Mouse (Mus musculus) lung, postnatal 4 days (tissue): ENCODE measurements around the gene B3gat3.
"Not testable (repeated sequence)": the region's sequence is repeated elsewhere in the genome, so short reads cannot be mapped to it uniquely, and the experiment has no call there.

Experiments
- DNase-seq, 2 experiments: peaks; one replicate each; pipeline ENCODE4 v3.0.0; 2021

Gene B3gat3

DNA sequence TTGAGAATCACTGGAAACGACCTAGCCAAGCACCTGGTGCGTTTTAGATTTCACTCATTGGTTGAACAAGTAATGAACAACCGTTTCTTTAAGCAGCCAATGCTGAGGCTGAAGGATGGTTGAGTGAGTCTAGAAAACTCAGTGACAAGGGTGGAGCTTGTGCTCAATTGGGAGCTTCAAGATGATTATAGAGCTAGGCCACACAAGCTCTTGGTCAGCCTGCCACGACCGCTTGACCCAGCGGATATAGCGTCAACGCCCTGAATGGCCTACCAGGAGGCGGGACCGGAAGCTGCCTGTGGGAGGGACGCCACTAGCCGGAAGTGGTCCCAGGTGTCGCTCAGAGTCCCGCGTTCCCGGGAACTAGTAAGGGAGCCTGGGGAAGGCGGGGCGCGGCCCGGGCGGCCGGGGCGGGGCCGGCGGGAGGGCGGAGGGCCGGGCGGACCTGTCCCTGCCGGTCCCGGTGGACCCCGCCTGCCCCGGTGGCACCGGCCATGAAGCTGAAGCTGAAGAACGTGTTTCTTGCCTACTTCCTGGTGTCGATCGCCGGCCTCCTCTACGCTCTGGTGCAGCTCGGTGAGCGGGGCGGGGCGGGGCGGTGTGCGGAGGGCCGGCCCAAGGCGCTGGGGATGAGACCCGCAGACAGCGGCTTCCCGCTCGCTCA lies at the start of gene B3gat3:
TSS of gene B3gat3 (plus strand) at position 302 of the 664 bp plus-strand sequence.
- DNase-seq = peak; percentile 97

- DNase-seq = not testable (repeated sequence)
Measured at GRCm38 (mm10) chr19:8870381-8870780, 49.8 kb upstream of the B3gat3 start.

- peak in 1 of 2 experiments; percentile 11 for DNase-seq
Measured at GRCm38 (mm10) chr19:8870838-8871237, 49.3 kb upstream of the B3gat3 start.

DNA sequence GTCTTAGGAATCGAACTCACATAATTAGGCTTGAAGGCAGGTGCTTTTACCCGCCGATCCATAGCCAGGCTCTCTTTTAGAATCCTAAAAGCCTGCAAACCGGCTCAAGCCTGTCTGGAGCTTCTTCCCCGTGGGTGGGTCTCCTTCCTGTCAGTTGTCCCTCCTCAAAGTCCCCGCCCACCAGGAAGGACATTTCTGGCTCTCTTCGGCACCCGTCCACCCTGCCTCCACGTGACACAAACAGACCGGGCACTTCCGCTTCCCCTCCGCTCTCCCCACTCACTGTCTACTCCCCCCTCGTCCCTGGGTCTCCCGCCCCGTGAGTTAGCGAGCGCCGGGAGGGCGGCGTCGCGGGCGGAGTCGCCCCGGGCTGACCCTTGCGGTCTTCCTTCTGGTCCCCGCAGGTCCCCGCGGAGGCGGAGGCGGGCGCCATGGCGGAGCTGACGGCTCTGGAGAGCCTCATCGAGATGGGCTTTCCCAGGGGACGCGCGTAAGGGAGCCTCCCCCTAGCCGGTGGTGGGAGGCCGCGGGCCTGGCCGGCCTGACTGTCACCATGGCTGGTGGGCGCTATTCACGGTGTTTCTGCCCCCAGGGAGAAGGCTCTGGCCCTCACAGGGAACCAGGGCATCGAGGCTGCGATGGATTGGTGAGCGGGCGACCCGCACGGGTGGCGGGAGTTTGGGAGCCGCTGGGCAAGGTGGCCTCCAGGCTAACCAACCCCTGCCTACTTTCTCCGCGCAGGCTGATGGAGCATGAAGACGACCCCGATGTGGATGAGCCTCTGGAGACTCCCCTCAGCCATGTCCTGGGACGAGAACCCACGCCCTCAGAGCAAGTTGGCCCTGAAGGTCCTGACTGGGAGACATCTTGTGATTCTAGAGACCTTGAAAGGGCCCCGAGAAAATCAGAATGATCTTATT lies 48.6 kb upstream of the B3gat3 start, which contains the start of gene Ubxn1:
TSS of gene Ubxn1 (plus strand) at position 230 of the 920 bp plus-strand sequence.
- peak; percentile 97 for DNase-seq

DNA sequence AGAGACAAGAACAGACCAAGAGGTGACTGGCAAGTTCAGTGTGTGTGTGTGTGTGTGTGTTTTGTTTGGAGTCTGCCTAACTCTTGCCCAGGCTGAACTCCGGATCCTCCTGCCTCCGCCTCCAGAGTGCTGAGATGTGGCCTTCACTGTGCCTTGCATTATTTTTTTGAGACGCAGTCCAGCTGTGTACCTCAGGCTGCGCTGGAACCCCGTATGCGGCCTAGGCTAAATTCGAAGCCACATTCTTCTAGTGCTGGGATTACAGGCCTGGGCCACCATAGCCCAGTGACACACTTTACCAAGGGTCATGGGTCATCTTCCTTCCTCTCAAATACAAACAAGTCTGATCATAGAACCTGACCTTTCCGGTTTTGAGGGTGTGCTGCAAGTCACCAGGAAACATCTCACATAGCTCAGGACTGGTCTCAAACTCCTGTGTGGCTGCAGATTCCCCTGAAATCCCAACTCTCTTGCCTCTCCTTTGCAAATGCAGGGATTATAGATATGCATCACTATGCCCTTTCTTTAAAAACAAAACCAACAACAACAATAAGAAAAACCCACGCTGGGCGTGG lies 47.8 kb upstream of the B3gat3 start:
- DNase-seq = no peak

- no peak for DNase-seq
Measured at GRCm38 (mm10) chr19:8875031-8875430, 45.1 kb upstream of the B3gat3 start.

- DNase-seq = peak; percentile 92 to 93
Measured at GRCm38 (mm10) chr19:8880311-8881033, 39.7 kb upstream of the B3gat3 start, which contains the start of gene Uqcc3. TSS of gene Uqcc3 (minus strand) at chr19:8880923.

DNA sequence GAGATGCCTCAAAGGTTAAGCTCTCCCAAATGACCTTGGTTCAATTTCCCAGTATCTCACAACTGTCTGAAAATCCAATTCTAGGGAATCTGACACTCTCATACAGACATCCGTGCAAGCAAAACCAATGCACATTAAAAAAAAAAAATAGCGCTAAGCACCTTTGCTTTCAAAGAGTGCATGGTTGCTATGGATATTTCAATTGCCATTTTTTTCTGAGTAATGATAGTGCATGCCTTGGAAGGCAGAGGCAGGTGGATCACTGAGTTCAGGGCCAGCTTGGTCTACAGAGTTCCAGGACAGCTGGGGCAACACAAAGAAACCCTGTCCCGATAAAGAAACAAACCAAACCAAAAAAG lies 39.2 kb upstream of the B3gat3 start:
- DNase-seq = no peak

DNA sequence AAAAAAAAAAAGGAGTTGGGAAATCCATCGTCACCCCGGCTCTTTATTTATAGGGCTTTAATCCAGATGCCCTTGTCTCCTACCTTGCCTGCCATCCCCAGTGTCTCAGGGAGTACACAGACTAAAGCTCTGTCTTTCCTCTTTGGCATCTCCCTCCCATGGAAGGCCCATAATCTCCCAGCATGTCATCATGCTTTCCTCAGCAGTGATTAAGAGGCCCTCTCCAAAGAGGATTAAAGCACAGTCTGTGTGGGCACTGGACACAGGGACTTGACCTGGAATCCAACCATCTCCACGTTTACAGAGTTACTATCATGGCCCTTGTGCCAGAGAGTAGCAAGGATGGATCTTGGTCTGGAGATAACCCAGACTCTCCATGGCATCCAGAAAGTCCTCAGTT lies 36.6 kb upstream of the B3gat3 start, which contains the start of the genes Lbhd1 and Gm49403:
TSS of gene Lbhd1 (plus strand) at position 117 of the 400 bp plus-strand sequence.
TSS of gene Gm49403 (plus strand) at position 315 of the 400 bp plus-strand sequence.
- no peak for DNase-seq

DNA sequence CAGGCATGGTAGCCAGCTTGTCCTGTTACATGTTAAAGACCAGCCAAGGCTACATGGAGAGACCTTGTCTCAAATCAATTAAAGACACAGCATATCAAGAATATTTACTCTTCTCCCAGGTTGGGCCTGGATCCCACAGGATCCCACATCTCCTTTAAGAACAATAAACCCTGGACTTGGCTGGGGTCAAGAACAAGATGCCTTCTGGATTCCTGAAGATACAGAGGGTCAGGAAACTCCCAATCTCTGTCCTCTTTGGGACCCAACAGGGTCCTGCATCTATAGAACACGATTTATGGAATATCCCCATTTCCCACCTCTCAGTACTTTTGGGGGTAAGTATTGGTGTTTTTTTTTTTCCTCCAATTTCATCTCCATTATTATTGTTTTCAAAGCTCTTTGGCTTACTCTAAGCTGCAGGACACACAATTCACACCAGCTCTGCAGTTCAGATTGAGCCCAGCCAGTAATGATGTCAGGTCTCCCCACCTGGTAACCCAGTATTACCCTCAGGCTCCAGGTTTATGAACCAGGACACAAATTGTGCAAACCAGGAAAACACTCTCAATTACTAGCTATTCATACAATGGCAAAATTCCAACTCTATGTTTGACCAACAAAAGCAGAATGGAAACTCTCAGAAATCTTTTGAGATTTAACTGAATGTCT lies 33.1 kb upstream of the B3gat3 start:
- DNase-seq = no peak

DNA sequence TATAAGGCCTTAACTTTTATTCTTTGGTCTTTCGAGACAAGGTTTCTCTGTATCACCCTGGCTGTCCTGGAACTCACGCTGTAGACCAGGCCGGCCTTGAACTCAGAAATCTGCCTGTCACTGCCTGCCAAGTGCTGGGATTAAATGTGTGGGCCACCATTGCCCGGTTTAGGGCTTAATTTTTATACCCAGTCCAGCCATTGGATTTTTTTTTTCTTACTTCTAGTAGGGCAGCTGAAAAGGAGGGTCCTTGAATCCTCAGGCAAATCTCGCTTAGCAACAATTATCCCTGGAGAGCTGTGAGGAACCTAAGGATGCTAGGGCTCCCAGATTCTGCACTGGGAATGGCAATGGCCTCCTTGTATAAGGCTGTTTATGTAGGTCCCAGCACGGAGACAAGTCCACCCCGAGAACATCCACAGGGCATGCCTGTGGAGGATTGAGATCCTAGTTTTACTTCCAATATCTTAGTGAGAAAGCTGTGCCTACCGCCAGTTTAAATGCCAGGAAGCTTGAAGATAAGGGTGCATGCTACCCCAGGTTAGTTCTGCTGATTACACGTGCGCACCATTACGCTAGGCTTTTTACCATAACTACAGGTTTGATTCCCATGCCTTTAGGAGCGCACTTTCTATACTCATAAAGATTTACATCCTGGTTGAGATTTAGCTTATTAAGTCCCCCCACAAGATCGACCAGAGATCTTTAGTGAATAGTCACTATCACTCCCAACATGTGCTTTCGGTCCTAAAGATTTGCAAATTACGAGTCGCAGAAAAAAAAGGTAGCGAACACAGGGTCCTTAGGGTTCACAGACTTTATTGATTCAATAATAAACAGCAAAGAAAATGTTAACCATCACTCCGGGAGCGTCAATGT lies 32.4 kb upstream of the B3gat3 start:
- no peak for DNase-seq

GRCm38 (mm10) chr19:8888511-8889385 lies 31.4 kb upstream of the B3gat3 start, which contains the start of the genes 1810009A15Rik and Gm49416:
TSS of gene 1810009A15Rik (plus strand) at chr19:8888853.
TSS of gene Gm49416 (plus strand) at chr19:8888926.
- peak; percentile 96 for DNase-seq

- peak; percentile 89 to 90 for DNase-seq
Measured at GRCm38 (mm10) chr19:8892829-8893766, 27.1 kb upstream of the B3gat3 start, which contains the start of gene Ints5. TSS of gene Ints5 (plus strand) at chr19:8893005.

GRCm38 (mm10) chr19:8895397-8895960 lies 24.7 kb upstream of the B3gat3 start:
- no peak for DNase-seq

GRCm38 (mm10) chr19:8896231-8896630 lies 23.9 kb upstream of the B3gat3 start:
- not testable (repeated sequence) for DNase-seq

DNA sequence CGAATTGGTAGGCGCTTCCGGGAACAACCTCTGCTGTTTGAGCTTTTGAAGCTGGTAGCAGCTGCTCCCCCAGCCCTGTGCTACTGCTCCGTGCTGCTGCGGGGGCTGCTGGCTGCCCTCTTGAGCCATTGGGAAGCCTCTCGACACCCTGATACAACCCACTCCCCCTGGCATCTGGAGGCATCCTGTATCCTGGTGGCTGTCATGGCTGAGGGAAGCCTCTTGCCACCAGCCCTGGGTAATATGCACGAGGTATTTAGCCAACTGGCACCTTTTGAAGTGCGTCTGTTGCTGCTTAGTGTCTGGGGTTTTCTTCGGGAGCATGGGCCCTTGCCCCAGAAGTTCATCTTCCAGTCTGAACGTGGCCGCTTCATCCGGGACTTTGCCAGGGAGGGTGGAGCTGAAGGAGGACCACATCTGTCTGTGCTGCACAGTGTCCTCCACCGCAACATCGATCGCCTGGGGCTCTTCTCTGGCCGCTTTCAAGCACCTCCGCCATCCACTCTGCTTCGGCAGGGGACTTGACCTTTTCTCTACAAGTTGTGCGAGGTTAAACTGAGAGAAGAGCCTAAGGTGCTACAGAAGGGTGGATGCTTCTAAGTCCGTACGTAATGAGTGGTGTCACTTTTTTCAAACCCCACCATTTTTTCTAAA lies 22.8 kb upstream of the B3gat3 start:
- peak; percentile 52 to 63 for DNase-seq

DNA sequence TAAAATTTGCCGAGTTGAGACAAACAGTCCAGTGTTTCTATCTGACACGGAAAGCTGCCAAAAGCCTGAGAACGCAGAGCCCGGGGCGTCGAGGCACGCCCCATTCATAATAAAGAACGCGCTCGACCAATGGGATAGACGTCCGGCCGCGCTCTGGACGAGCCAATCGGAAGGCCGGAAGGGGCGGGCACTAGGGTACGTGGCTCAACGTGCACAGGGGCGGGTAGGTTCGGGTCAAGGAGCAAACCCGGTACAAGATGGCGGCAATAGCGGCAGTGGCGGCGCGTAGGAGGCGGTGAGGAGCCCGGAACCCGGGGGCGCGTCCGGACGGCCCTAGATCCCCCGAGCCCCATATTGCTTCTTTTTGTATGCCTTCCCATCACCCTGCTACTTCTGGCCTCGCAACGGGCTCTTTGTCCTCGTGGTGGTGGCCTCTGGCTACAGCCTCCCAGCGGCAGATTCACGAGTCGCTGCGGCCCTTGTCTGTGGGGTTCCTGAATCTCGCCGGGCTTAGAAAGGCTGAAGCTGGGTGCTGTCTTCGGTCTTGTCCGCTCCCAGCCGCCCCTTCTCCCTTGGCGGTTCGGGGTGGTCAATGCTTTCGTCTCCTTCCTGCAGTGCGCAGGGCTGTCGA lies 22.2 kb upstream of the B3gat3 start, which contains the start of gene Ganab:
TSS of gene Ganab (plus strand) at position 207 of the 631 bp plus-strand sequence.
- peak; percentile 96 to 98 for DNase-seq
